Mouse (Mus musculus) CH12.LX (cell line): ENCODE results near the gene Klhl15. TPM values are rescaled to one million over a fixed set of nuclear protein-coding genes. Genes with fewer than 3 reads are reported as not detected.
A peak's percentile ranks its signal among the peaks of the same experiment; 100 is the strongest.

ENCODE experiments used
- DNase-seq: peaks from one replicate; pipeline ENCODE4 v3.0.0-alpha.2; 2013; ENCODE audit errors: extremely low read depth
- H3K27ac ChIP-seq: 2 replicates; pipeline ENCODE4 v1.5.1; 2012; ENCODE audit warnings: low read depth, mild to moderate bottlenecking, control low read depth, moderate library complexity; ENCODE audit not compliant: insufficient read depth
- H3K27me3 ChIP-seq: replicated peaks from 2 replicates; pipeline ENCODE3; 2012; ENCODE audit warnings: inconsistent platforms
- H3K36me3 ChIP-seq, 2 experiments: replicated peaks in 1 of 2; 2 replicates each; pipeline versions ENCODE3 to v1.6.1; 2012; ENCODE audit warnings: inconsistent platforms in 1 of 2, low read length in 1 of 2, mild to moderate bottlenecking in 1 of 2, mixed read lengths in 1 of 2, moderate library complexity in 1 of 2; ENCODE audit not compliant: control insufficient read depth in 1 of 2, insufficient read depth in 1 of 2
- H3K4me1 ChIP-seq, 2 experiments: 2 replicates each; pipeline ENCODE4 v1.6.1; 2012; ENCODE audit warnings: inconsistent platforms in 1 of 2, moderate library complexity in 1 of 2; ENCODE audit not compliant: insufficient read depth in 2 of 2, control insufficient read depth in 1 of 2
- H3K4me2 ChIP-seq: 2 replicates; pipeline ENCODE4 v1.6.1; 2012; ENCODE audit warnings: low read depth, mild to moderate bottlenecking, control low read depth; ENCODE audit not compliant: poor library complexity, insufficient read depth, severe bottlenecking
- H3K4me3 ChIP-seq, 3 experiments: fragments of 150-350 bp in 1 of 3; sonication (generic) in 1 of 3; replicated peaks in 1 of 3; 2 replicates each; pipeline versions ENCODE3 to v1.5.1; 2011 to 2012; ENCODE audit warnings: low read depth in 2 of 3, low read length in 2 of 3, mild to moderate bottlenecking in 2 of 3, moderate library complexity in 2 of 3, control low read depth in 1 of 3, improper control_type of control experiment in 1 of 3, inconsistent platforms in 1 of 3, mixed read lengths in 1 of 3; ENCODE audit not compliant: poor library complexity in 1 of 3
- H3K79me2 ChIP-seq: replicated peaks from 2 replicates; pipeline ENCODE4 v1.6.1; 2012; ENCODE audit warnings: mild to moderate bottlenecking, moderate library complexity; ENCODE audit not compliant: control insufficient read depth, poor library complexity, insufficient read depth, severe bottlenecking; ENCODE audit errors: extremely low read depth
- H3K9ac ChIP-seq: 2 replicates; pipeline ENCODE4 v1.6.1; 2012; ENCODE audit warnings: low read depth, mild to moderate bottlenecking, control low read depth, moderate library complexity; ENCODE audit not compliant: insufficient read depth
- H3K9me3 ChIP-seq: replicated peaks from 2 replicates; pipeline ENCODE3; 2012; ENCODE audit warnings: low read length, inconsistent platforms, mixed read lengths
- BHLHE40 ChIP-seq: IDR thresholded peaks from 2 replicates; pipeline ENCODE4 v1.6.1; 2011; ENCODE audit warnings: mild to moderate bottlenecking, low read depth, low read length, improper control_type of control experiment
- CHD1 ChIP-seq: IDR thresholded peaks from 2 replicates; pipeline ENCODE4 v1.6.1; 2012; ENCODE audit warnings: low read depth, low read length, improper control_type of control experiment, inconsistent platforms
- CHD2 ChIP-seq: IDR thresholded peaks from 2 replicates; pipeline ENCODE4 v1.6.1; 2011; ENCODE audit warnings: low read length, improper control_type of control experiment
- CTCF ChIP-seq, 2 experiments: IDR thresholded peaks in 1 of 2; conservative IDR thresholded peaks in 1 of 2; 2 replicates each; pipeline ENCODE4 v1.5.1; 2011 to 2012; ENCODE audit warnings: low read depth in 2 of 2, low read length in 2 of 2, improper control_type of control experiment in 1 of 2, inconsistent platforms in 1 of 2, mild to moderate bottlenecking in 1 of 2, moderate library complexity in 1 of 2
- E2F4 ChIP-seq: IDR thresholded peaks from 2 replicates; pipeline ENCODE4 v1.6.1; 2011; ENCODE audit warnings: low read depth, low read length, improper control_type of control experiment; ENCODE audit not compliant: insufficient replicate concordance
- ELF1 ChIP-seq: IDR thresholded peaks from 2 replicates; pipeline ENCODE4 v1.6.1; 2014; ENCODE audit warnings: low read depth, mild to moderate bottlenecking, inconsistent platforms, low read length, improper control_type of control experiment
- EP300 ChIP-seq: IDR thresholded peaks from 2 replicates; pipeline ENCODE4 v1.6.1; 2011; ENCODE audit warnings: low read length, improper control_type of control experiment
- ETS1 ChIP-seq: conservative IDR thresholded peaks from 2 replicates; pipeline ENCODE4 v1.6.1; 2012; ENCODE audit warnings: low read depth, mild to moderate bottlenecking, inconsistent platforms, low read length, improper control_type of control experiment, moderate library complexity
- GABPA ChIP-seq: IDR thresholded peaks from 2 replicates; pipeline ENCODE4 v1.6.1; 2012; ENCODE audit warnings: low read depth, low read length, improper control_type of control experiment, inconsistent platforms; ENCODE audit not compliant: insufficient replicate concordance
- HCFC1 ChIP-seq: IDR thresholded peaks from 2 replicates; pipeline ENCODE4 v1.6.1; 2012; ENCODE audit warnings: low read depth, mild to moderate bottlenecking, inconsistent platforms, low read length, improper control_type of control experiment
- IRF4 ChIP-seq: IDR thresholded peaks from 2 replicates; pipeline ENCODE4 v1.6.1; 2014; ENCODE audit warnings: low read depth, mild to moderate bottlenecking, inconsistent platforms, low read length, improper control_type of control experiment
- JUN ChIP-seq: IDR thresholded peaks from 2 replicates; pipeline ENCODE4 v1.6.1; 2011; ENCODE audit warnings: low read depth, mild to moderate bottlenecking, low read length, improper control_type of control experiment, moderate library complexity; ENCODE audit not compliant: insufficient read depth
- JUND ChIP-seq: conservative IDR thresholded peaks from 2 replicates; pipeline ENCODE4 v1.6.1; 2011; ENCODE audit warnings: low read depth, low read length, improper control_type of control experiment
- KAT2A ChIP-seq: IDR thresholded peaks from 2 replicates; pipeline ENCODE4 v1.6.1; 2012; ENCODE audit warnings: low read length, improper control_type of control experiment, inconsistent platforms; ENCODE audit not compliant: insufficient replicate concordance
- MAFK ChIP-seq: IDR thresholded peaks from 2 replicates; pipeline ENCODE4 v1.6.1; 2011; ENCODE audit warnings: low read length, improper control_type of control experiment; ENCODE audit not compliant: insufficient replicate concordance
- MAX ChIP-seq: IDR thresholded peaks from 2 replicates; pipeline ENCODE4 v1.6.1; 2011; ENCODE audit warnings: low read length, improper control_type of control experiment
- MAZ ChIP-seq: IDR thresholded peaks from 2 replicates; pipeline ENCODE4 v1.6.1; 2012; ENCODE audit warnings: low read depth, mild to moderate bottlenecking, inconsistent platforms, low read length, improper control_type of control experiment, moderate library complexity
- MEF2A ChIP-seq: IDR thresholded peaks from 2 replicates; pipeline ENCODE4 v1.6.1; 2014; ENCODE audit warnings: low read depth, mild to moderate bottlenecking, inconsistent platforms, low read length, improper control_type of control experiment, borderline replicate concordance
- MXI1 ChIP-seq: IDR thresholded peaks from 2 replicates; pipeline ENCODE4 v1.6.1; 2011; ENCODE audit warnings: mild to moderate bottlenecking, low read depth, low read length, improper control_type of control experiment
- MYC ChIP-seq: IDR thresholded peaks from 2 replicates; pipeline ENCODE4 v1.6.1; 2011; ENCODE audit warnings: low read depth, mild to moderate bottlenecking, improper control_type of control experiment, low read length
- NELFE ChIP-seq: IDR thresholded peaks from 2 replicates; pipeline ENCODE4 v1.6.1; 2011; ENCODE audit warnings: low read depth, low read length, improper control_type of control experiment
- NRF1 ChIP-seq: IDR thresholded peaks from 2 replicates; pipeline ENCODE4 v1.6.1; 2014; ENCODE audit warnings: low read depth, mild to moderate bottlenecking, inconsistent platforms, low read length, improper control_type of control experiment, moderate library complexity
- PAX5 ChIP-seq: IDR thresholded peaks from 2 replicates; pipeline ENCODE4 v1.6.1; 2012; ENCODE audit warnings: low read length, inconsistent platforms, mixed read lengths
- POLR2A ChIP-seq: IDR thresholded peaks from 2 replicates; pipeline ENCODE4 v1.6.1; 2011; ENCODE audit warnings: low read depth, mild to moderate bottlenecking, improper control_type of control experiment, low read length
- POLR2AphosphoS2 ChIP-seq: IDR thresholded peaks from 2 replicates; pipeline ENCODE4 v1.6.1; 2011; ENCODE audit warnings: low read depth, low read length, improper control_type of control experiment
- RAD21 ChIP-seq: IDR thresholded peaks from 2 replicates; pipeline ENCODE4 v1.6.1; 2011; ENCODE audit warnings: low read depth, mild to moderate bottlenecking, low read length, improper control_type of control experiment, moderate library complexity
- RCOR1 ChIP-seq: conservative IDR thresholded peaks from 2 replicates; pipeline ENCODE4 v1.6.1; 2012; ENCODE audit warnings: low read depth, mild to moderate bottlenecking, inconsistent platforms, low read length, improper control_type of control experiment
- SIN3A ChIP-seq: IDR thresholded peaks from 2 replicates; pipeline ENCODE4 v1.6.1; 2012; ENCODE audit warnings: low read length, improper control_type of control experiment, inconsistent platforms
- SMC3 ChIP-seq: IDR thresholded peaks from 2 replicates; pipeline ENCODE4 v1.6.1; 2011; ENCODE audit warnings: low read depth, low read length, improper control_type of control experiment
- TBP ChIP-seq: conservative IDR thresholded peaks from 2 replicates; pipeline ENCODE4 v1.6.1; 2011; ENCODE audit warnings: low read depth, low read length, improper control_type of control experiment
- TCF12 ChIP-seq: IDR thresholded peaks from 2 replicates; pipeline ENCODE4 v1.6.1; 2014; ENCODE audit warnings: low read depth, mild to moderate bottlenecking, inconsistent platforms, low read length, improper control_type of control experiment
- UBTF ChIP-seq: IDR thresholded peaks from 2 replicates; pipeline ENCODE4 v1.6.1; 2012; ENCODE audit warnings: low read depth, mild to moderate bottlenecking, inconsistent platforms, low read length, improper control_type of control experiment, moderate library complexity
- USF1 ChIP-seq: IDR thresholded peaks from 2 replicates; pipeline ENCODE4 v1.6.1; 2014; ENCODE audit warnings: low read depth, mild to moderate bottlenecking, inconsistent platforms, low read length, improper control_type of control experiment
- USF2 ChIP-seq: conservative IDR thresholded peaks from 2 replicates; pipeline ENCODE4 v1.6.1; 2011; ENCODE audit warnings: low read depth, low read length, improper control_type of control experiment
- ZC3H11A ChIP-seq: IDR thresholded peaks from 2 replicates; pipeline ENCODE4 v1.6.1; 2012; ENCODE audit warnings: low read depth, mild to moderate bottlenecking, inconsistent platforms, low read length, improper control_type of control experiment
- ZKSCAN1 ChIP-seq: IDR thresholded peaks from 2 replicates; pipeline ENCODE4 v1.6.1; 2012; ENCODE audit warnings: low read depth, inconsistent platforms, low read length, improper control_type of control experiment, borderline replicate concordance
- ZMIZ1 ChIP-seq: IDR thresholded peaks from 2 replicates; pipeline ENCODE4 v1.6.1; 2012; ENCODE audit warnings: low read depth, mild to moderate bottlenecking, inconsistent platforms, low read length, improper control_type of control experiment
- ZNF384 ChIP-seq: IDR thresholded peaks from 2 replicates; pipeline ENCODE4 v1.6.1; 2012; ENCODE audit warnings: low read depth, low read length, improper control_type of control experiment, inconsistent platforms
- dilution Hi-C: fragments of 300-500 bp; cut with MboI; formaldehyde crosslinking; loops from 2 replicates; pipeline ENCODE4 v1.14.3; 2020; ENCODE audit warnings: low sequenced_read_pairs; ENCODE audit not compliant: extremely low pct_unique_long_range_greater_than_20kb, extremely low pct_ligation_motif_present
- in situ Hi-C: fragments of 300-500 bp; cut with MboI; formaldehyde crosslinking; loops from 3 replicates; pipeline ENCODE4 v1.14.3; 2019; ENCODE audit warnings: low sequenced_read_pairs, low pct_ligation_motif_present, low pct_unique_long_range_greater_than_20kb, mixed read lengths
- polyA plus RNA-seq: library from polyadenylated mRNA; unstranded; fragments of >175 nt; gene quantifications from 2 replicates; pipeline ENCODE4 v1.2.1, GENCODE M21; 2012; ENCODE audit warnings: low read depth; ENCODE audit not compliant: insufficient read length
- total RNA-seq, 2 experiments: library from RNA; depleted of rRNA; stranded (reverse); fragments of 300-350 nt in 1 of 2; fragments of >200 nt in 1 of 2; gene quantifications; 2 replicates each; pipeline ENCODE4 v1.2.3; 2012 to 2014

Gene Klhl15
- total RNA-seq (2012; rRNA removed) (5.3 and 7.9 TPM in 2 replicates), total RNA-seq (2014; rRNA removed) (8.1 and 8.4 TPM in 2 replicates), polyA plus RNA-seq (9.4 TPM in 2 replicates)

- DNase-seq, result peak; percentile 81
- dilution Hi-C loops (no loop called here), in situ Hi-C loops (no loop called here)
- Histone ChIP-seq H3K4me1 (no peaks in the 10 kb centered on the region), H3K27ac (peak within 1 kb of the TSS; percentile 81), H3K79me2 (no peaks in the 10 kb centered on the region), H3K9ac (peak within 1 kb of the TSS; percentile 76), H3K4me2 (peak within 1 kb of the TSS; percentile 37; the same call in 1 of the 2 replicates), H3K36me3 (peaks cover 0 to 4% of the 10 kb centered on the region in 2 experiments), H3K9me3 (no peaks in the 10 kb centered on the region), H3K27me3 (no peaks in the 10 kb centered on the region), H3K4me3 (peak within 1 kb of the TSS; percentile 61 to 85 (median 69))
- TF ChIP-seq JUND (no peak), MAFK (no peak), POLR2AphosphoS2 (no peak), MAZ (0 out of 2 replicates have a peak, but pooled peaks have one; percentile 29), ELF1 (peak; percentile 34; the same call in 1 of the 2 replicates), ZC3H11A (no peak), HCFC1 (peak; percentile 71), ZNF384 (no peak), POLR2A (peak; percentile 43), SIN3A (no peak; the same call in 1 of the 2 replicates), ZMIZ1 (0 out of 2 replicates have a peak, but pooled peaks have one; percentile 40), CHD1 (no peak), MXI1 (peak; percentile 67; the same call in 1 of the 2 replicates), RCOR1 (no peak), EP300 (no peak), JUN (no peak), USF1 (no peak), ZKSCAN1 (no peak), BHLHE40 (no peak), IRF4 (peak; percentile 10; the same call in 1 of the 2 replicates), UBTF (0 out of 2 replicates have a peak, but pooled peaks have one; percentile 34), TCF12 (peak; percentile 78; the same call in 1 of the 2 replicates), RAD21 (no peak), KAT2A (no peak), TBP (no peak), E2F4 (no peak), USF2 (no peak), PAX5 (no peak), CTCF (conservative IDR thresholded peaks at IDR 0.05 in 1 of 2, IDR thresholded peaks at IDR 0.05 in 1 of 2; ENCODE audit: low read depth in 2 of 2, low read length in 2 of 2) (no peak; a peak in 2 of 4 replicates), CHD2 (no peak), GABPA (no peak), SMC3 (no peak), ETS1 (no peak; the same call in 1 of the 2 replicates), NRF1 (0 out of 2 replicates have a peak, but pooled peaks have one; percentile 7), MYC (no peak), MAX (peak; percentile 28; the same call in 1 of the 2 replicates), MEF2A (peak; percentile 63), NELFE (no peak; the same call in 1 of the 2 replicates)
Observed at GRCm38 (mm10) chrX:94234532-94235189, at the start of gene Klhl15. Gene Klhl15, plus strand, starts transcription at chrX:94234599.
